Mouse (Mus musculus): Measurements from ENCODE around the gene Nup214.

The Nup214 gene

GRCm38 (mm10) chr2:31974141-31974808 is at the start of gene Nup214:
Nup214 (plus strand) TSS chr2:31974436.
- peak; percentile 96 for DNase-seq (ENCODE audit: low read depth, low spot score)

GRCm38 (mm10) chr2:31924811-31925210 is 49.4 kb upstream of the Nup214 start:
- no peak for DNase-seq (ENCODE audit: low read depth, low spot score)

GRCm38 (mm10) chr2:31925936-31926335 is 48.3 kb upstream of the Nup214 start:
- no peak for DNase-seq (ENCODE audit: low read depth, low spot score)

- DNase-seq (ENCODE audit: low read depth, low spot score) = no peak
These were observed 44.6 kb upstream of the Nup214 start for GRCm38 (mm10) chr2:31929664-31930063.

GRCm38 (mm10) chr2:31934551-31934950 is 39.7 kb upstream of the Nup214 start:
- no peak for DNase-seq (ENCODE audit: low read depth, low spot score)

GRCm38 (mm10) chr2:31935054-31935453 is 39.2 kb upstream of the Nup214 start:
- no peak for DNase-seq (ENCODE audit: low read depth, low spot score)

- DNase-seq (ENCODE audit: low read depth, low spot score) = no peak
These were observed 35.9 kb upstream of the Nup214 start for GRCm38 (mm10) chr2:31938298-31938697.

- no peak for DNase-seq (ENCODE audit: low read depth, low spot score)
These were observed 31.2 kb upstream of the Nup214 start for GRCm38 (mm10) chr2:31943011-31943410.

- no peak for DNase-seq (ENCODE audit: low read depth, low spot score)
These were observed 28.7 kb upstream of the Nup214 start for GRCm38 (mm10) chr2:31945580-31945979.

- DNase-seq (ENCODE audit: low read depth, low spot score) = no peak
These were observed 25.8 kb upstream of the Nup214 start for GRCm38 (mm10) chr2:31948392-31948791.

- DNase-seq (ENCODE audit: low read depth, low spot score) = no peak
These were observed 25.4 kb upstream of the Nup214 start for GRCm38 (mm10) chr2:31948801-31949200.

GRCm38 (mm10) chr2:31950058-31950871 is 24.0 kb upstream of the Nup214 start, which contains the start of gene Aif1l:
Aif1l (plus strand) TSS chr2:31950139.
- DNase-seq (ENCODE audit: low read depth, low spot score) = no peak

- no peak for DNase-seq (ENCODE audit: low read depth, low spot score)
These were observed 23.3 kb upstream of the Nup214 start for GRCm38 (mm10) chr2:31950966-31951365.

GRCm38 (mm10) chr2:31952236-31952635 is 22.0 kb upstream of the Nup214 start:
- no peak for DNase-seq (ENCODE audit: low read depth, low spot score)

GRCm38 (mm10) chr2:31952725-31953124 is 21.5 kb upstream of the Nup214 start:
- no peak for DNase-seq (ENCODE audit: low read depth, low spot score)

- no peak for DNase-seq (ENCODE audit: low read depth, low spot score)
These were observed 20.5 kb upstream of the Nup214 start for GRCm38 (mm10) chr2:31953687-31954086.

- DNase-seq (ENCODE audit: low read depth, low spot score) = no peak
These were observed 19.5 kb upstream of the Nup214 start for GRCm38 (mm10) chr2:31954779-31955181.

- no peak for DNase-seq (ENCODE audit: low read depth, low spot score)
These were observed 18.6 kb upstream of the Nup214 start for GRCm38 (mm10) chr2:31955686-31956085.

- no peak for DNase-seq (ENCODE audit: low read depth, low spot score)
These were observed 17.0 kb upstream of the Nup214 start for GRCm38 (mm10) chr2:31957211-31957610.

GRCm38 (mm10) chr2:31960986-31961385 is 13.2 kb upstream of the Nup214 start:
- DNase-seq (ENCODE audit: low read depth, low spot score) = no peak

- DNase-seq (ENCODE audit: low read depth, low spot score) = no peak
These were observed 12.4 kb upstream of the Nup214 start for GRCm38 (mm10) chr2:31961791-31962222.

GRCm38 (mm10) chr2:31962501-31963224 is 11.6 kb upstream of the Nup214 start:
- no peak for DNase-seq (ENCODE audit: low read depth, low spot score)

All from c-Kit-negative CD71-positive TER-119-positive erythroid progenitor cells, embryonic 14.5 days (primary cell).